In the genomic region with DNA sequence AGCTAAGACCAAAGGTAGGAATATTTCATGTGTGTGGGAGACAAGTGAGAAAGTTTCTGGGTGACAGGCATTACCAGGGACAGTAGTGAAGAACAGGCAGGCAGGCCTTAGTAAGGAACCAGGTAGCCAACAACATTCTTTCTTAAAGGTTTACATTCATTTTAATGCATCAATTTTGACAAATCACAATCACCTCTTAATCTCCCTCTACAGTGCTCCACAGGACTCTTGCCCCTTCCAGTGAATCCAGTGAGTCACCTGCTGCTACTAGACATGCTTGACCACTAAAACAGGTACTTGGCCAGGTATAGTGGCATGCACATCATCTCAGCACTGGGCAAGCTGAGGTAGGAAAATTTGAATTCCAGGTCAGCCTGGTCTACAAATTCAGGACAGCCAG, we compare ENCODE assay signal across 21 mouse cellular contexts. TPM values are rescaled to one million over a fixed set of nuclear protein-coding genes. Genes with fewer than 3 reads are reported as not detected.
"Had no signal": no experiment of that assay in that cellular context is flagged by ENCODE, and none has a peak within 500 bp of the region (broad histone marks: within the 10 kb centered on the region; RNA-seq: fewer than 3 reads in every experiment).

No protein-coding gene starts in this region.

- H3K4me2 ChIP-seq: lung, embryonic 14.5 days; midbrain, embryonic 11.5 days; midbrain, embryonic 13.5 days; midbrain, embryonic 15.5 days; neural tube, embryonic 12.5 days; stomach, embryonic 15.5 days had no signal

- H3K27ac ChIP-seq: midbrain, embryonic 13.5 days; midbrain, embryonic 15.5 days; neural tube, embryonic 12.5 days; stomach, embryonic 15.5 days; stomach, postnatal 0 days had no signal

- H3K9me3 ChIP-seq: midbrain, embryonic 13.5 days; midbrain, embryonic 15.5 days; neural tube, embryonic 12.5 days; stomach, embryonic 15.5 days had no signal

- H3K4me3 ChIP-seq: midbrain, embryonic 13.5 days; midbrain, embryonic 15.5 days; neural tube, embryonic 12.5 days; stomach, embryonic 15.5 days had no signal

- H3K9ac ChIP-seq: lung, embryonic 14.5 days; midbrain, embryonic 13.5 days; midbrain, embryonic 15.5 days; neural tube, embryonic 12.5 days; stomach, embryonic 15.5 days had no signal

- H3K27me3 ChIP-seq: midbrain, embryonic 15.5 days had no signal

- ATAC-seq: midbrain, embryonic 13.5 days; midbrain, embryonic 15.5 days had no signal

- DNase-seq: lung, adult 18-20 months; lung, postnatal 10 days; lung, postnatal 4 days; right cerebral cortex, postnatal 14 days; thymus, adult 2 months; thymus, postnatal 25 days; thymus, postnatal 4 days had no signal

RNA-seq across cellular contexts. Expression of gene Fgf18, which starts 3.2 kb away (rescaled TPM):
- total RNA-seq: megakaryocyte, adult 5-6 weeks; megakaryocyte-erythroid progenitor cell, adult 5-6 weeks; neutrophil, adult 5-6 weeks had no signal

RNA-seq across cellular contexts. Expression of gene Tlx3, which starts 53.0 kb away (rescaled TPM):
- total RNA-seq: megakaryocyte, adult 5-6 weeks; megakaryocyte-erythroid progenitor cell, adult 5-6 weeks; neutrophil, adult 5-6 weeks had no signal
- polyA plus RNA-seq: lung, embryonic 14.5 days; lung, embryonic 16.5 days; spleen, adult 2 months; stomach, postnatal 0 days; testis, adult 2 months; urinary bladder, adult 2 months had no signal
